ENCODE assay signal across 9 mouse cellular contexts in the genomic region with DNA sequence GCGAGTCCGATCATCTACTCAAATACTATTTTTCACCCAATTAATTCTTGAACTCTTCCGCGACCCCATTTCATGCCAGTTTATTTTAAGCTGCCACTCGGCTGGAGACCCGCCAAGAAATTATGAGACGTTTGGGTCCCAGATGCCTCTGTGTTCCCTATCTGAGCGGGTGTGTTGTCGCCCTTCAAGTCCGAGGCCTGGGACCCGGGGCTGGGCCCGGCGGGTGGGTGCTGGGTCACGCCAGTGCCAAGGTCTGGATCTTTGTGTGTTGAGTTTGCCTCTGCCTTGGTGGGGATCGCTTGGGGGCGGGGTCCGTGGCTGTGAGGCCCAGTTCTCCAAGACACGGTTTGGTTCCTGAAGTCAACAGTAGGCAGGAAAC. TPM values are rescaled to one million over a fixed set of nuclear protein-coding genes. Genes with fewer than 3 reads are reported as not detected.
DNase-seq lines count a peak whose midpoint lies in the region; ATAC-seq and TF ChIP-seq lines count a peak whose summit lies in the region.
"Had no signal": no experiment of that assay in that cellular context is flagged by ENCODE, and none has a peak within 500 bp of the region (broad histone marks: within the 10 kb centered on the region; RNA-seq: fewer than 3 reads in every experiment).

No protein-coding gene starts in this region.

- no peak for TF ChIP-seq CTCF in heart, adult 2 months (IDR thresholded peaks at IDR 0.05)

- no peak overlapping the region for H3K27ac ChIP-seq in heart, embryonic 12.5 days (ENCODE audit: poor library complexity, severe bottlenecking)
- no peak overlapping the region for H3K27ac ChIP-seq in heart, adult 2 months
- no peak overlapping the region for H3K27ac ChIP-seq in limb, embryonic 10.5 days

- no peak for DNase-seq in heart, adult 2 months
- DNase-seq in lung, postnatal 14 days, result peak; percentile 16
- DNase-seq in lung, postnatal 36 days, result no peak
- DNase-seq in limb, embryonic 10.5 days (ENCODE audit: low spot score), result peak; percentile 57
- peak; percentile 51 for DNase-seq in retina, embryonic 14.5 days (ENCODE audit: low spot score)
- DNase-seq in spleen, postnatal 36 days (ENCODE audit: low spot score in 2 of 2), result no peak

- intact Hi-C loops in heart, adult 2 months (cut with DNase I), result no loop called here

- no peaks in the 10 kb centered on the region for H3K9me3 ChIP-seq in heart, embryonic 12.5 days (replicated peaks)
- H3K9me3 ChIP-seq in limb, embryonic 10.5 days (replicated peaks), result no peaks in the 10 kb centered on the region

- 4% methylated on average over 18 of the region's 18 CpGs for WGBS in heart, embryonic 12.5 days
- 8% methylated on average over 18 of the region's 18 CpGs for WGBS in heart, adult 2 months
- 2% methylated on average over 18 of the region's 18 CpGs for WGBS in limb, embryonic 10.5 days

- no peak overlapping the region for H3K9ac ChIP-seq in heart, embryonic 12.5 days
- no peak overlapping the region for H3K9ac ChIP-seq in heart, adult 2 months (ENCODE audit: low read depth, low read length)

- peak overlapping the region; percentile 95 for H3K4me2 ChIP-seq in heart, embryonic 12.5 days

- TF ChIP-seq EP300 in heart, adult 2 months (IDR thresholded peaks at IDR 0.05; ENCODE audit: insufficient read depth, low read depth, low read length), result no peak

- no peak for ATAC-seq in heart, embryonic 12.5 days (ENCODE audit: insufficient number of reproducible peaks, low FRiP score)
- ATAC-seq in megakaryocyte progenitor cell, adult 5-6 weeks (replicated peaks; ENCODE audit: poor library complexity), result no peak

- peak overlapping the region; percentile 53 for H3K4me3 ChIP-seq in heart, embryonic 12.5 days
- H3K4me3 ChIP-seq in heart, adult 2 months, result no peak overlapping the region
- peak overlapping the region; percentile 31 for H3K4me3 ChIP-seq in limb, embryonic 10.5 days
- H3K4me3 ChIP-seq: erythroblast, embryonic 14.5 days had no signal

- no peak for TF ChIP-seq POLR2A in heart, adult 2 months (IDR thresholded peaks at IDR 0.05; ENCODE audit: insufficient read depth, low read depth, low read length)

- H3K36me3 ChIP-seq in heart, embryonic 12.5 days, result no peaks in the 10 kb centered on the region
- no peaks in the 10 kb centered on the region for H3K36me3 ChIP-seq in heart, adult 2 months (ENCODE audit: control insufficient read depth, insufficient read depth, low read length)
- H3K36me3 ChIP-seq in limb, embryonic 10.5 days, result no peaks in the 10 kb centered on the region

- peaks cover 66% of the 10 kb centered on the region for H3K4me1 ChIP-seq in heart, embryonic 12.5 days (replicated peaks)
- no peaks in the 10 kb centered on the region for H3K4me1 ChIP-seq in heart, adult 2 months (ENCODE audit: control insufficient read depth, insufficient read depth, low read length)
- peaks cover 75% of the 10 kb centered on the region for H3K4me1 ChIP-seq in limb, embryonic 10.5 days

- H3K27me3 ChIP-seq in heart, embryonic 12.5 days (replicated peaks), result peaks cover 90% of the 10 kb centered on the region
- peaks cover 32% of the 10 kb centered on the region for H3K27me3 ChIP-seq in heart, adult 2 months (ENCODE audit: control insufficient read depth, insufficient read depth, low read length)
- peaks cover 100% of the 10 kb centered on the region for H3K27me3 ChIP-seq in limb, embryonic 10.5 days (ENCODE audit: low read depth, poor library complexity, severe bottlenecking)

- H3K79me2 ChIP-seq in heart, adult 2 months (replicated peaks; ENCODE audit: control insufficient read depth, insufficient read depth, low read length), result no peaks in the 10 kb centered on the region

RNA-seq across cellular contexts. Expression of a gene that starts 13.7 kb away (rescaled TPM):
- 0.22 and 0.33 TPM in 2 replicates for polyA plus RNA-seq in heart, embryonic 12.5 days (2016; fragmentation: Nextera tagmentation; extraction: Ambion mirVana)
- total RNA-seq in heart, adult 2 months (2021), result under 1 TPM; 0.23 to 0.45 TPM
- 0.04 and 0.12 TPM in 2 replicates for polyA plus RNA-seq in heart, adult 2 months (2012; rRNA removed)
- polyA plus RNA-seq in limb, embryonic 10.5 days (2016; fragmentation: Nextera tagmentation; extraction: Ambion mirVana), result 0.30 and 0.40 TPM in 2 replicates
- total RNA-seq in megakaryocyte progenitor cell, adult 5-6 weeks (2015), result not detected in 2 replicates
- total RNA-seq in megakaryocyte progenitor cell, adult 5-6 weeks (2017), result not detected in 2 replicates
- polyA plus RNA-seq: erythroblast, embryonic 14.5 days had no signal

RNA-seq across cellular contexts. Expression of a gene that starts 58.0 kb away (rescaled TPM):
- 0.36 and 0.64 TPM in 2 replicates for polyA plus RNA-seq in heart, embryonic 12.5 days (2016; fragmentation: Nextera tagmentation; extraction: Ambion mirVana)
- total RNA-seq in heart, adult 2 months (2021), result not detected
- polyA plus RNA-seq in heart, adult 2 months (2012; rRNA removed), result 1.0 TPM in 1 of 2 replicates, not detected in the other
- polyA plus RNA-seq in limb, embryonic 10.5 days (2016; fragmentation: Nextera tagmentation; extraction: Ambion mirVana), result 0.19 and 0.59 TPM in 2 replicates
- total RNA-seq in megakaryocyte progenitor cell, adult 5-6 weeks (2015), result not detected in 2 replicates
- total RNA-seq in megakaryocyte progenitor cell, adult 5-6 weeks (2017), result not detected in 2 replicates
- polyA plus RNA-seq: erythroblast, embryonic 14.5 days had no signal

Comparison
In these comparisons a context has a peak if more than half of its experiments do, and no peak if none do; other contexts are left out.
1. DNase-seq: peak in lung, postnatal 14 days (single experiment), limb, embryonic 10.5 days (single experiment) and retina, embryonic 14.5 days (single experiment); none in heart, adult 2 months (0 of 2), lung, postnatal 36 days (single experiment) and spleen, postnatal 36 days (0 of 2).